Mouse (Mus musculus) embryonic facial prominence, embryonic 12.5 days (tissue): ENCODE measurements around the gene Msmo1. TPM values are rescaled to one million over a fixed set of nuclear protein-coding genes. Genes with fewer than 3 reads are reported as not detected.

Experiments
- ATAC-seq: fragments of 200-750 bp; cut with Nextera tagmentation; 2 replicates; pipeline ENCODE4 v1.8.0; 2017; ENCODE audit not compliant: insufficient number of reproducible peaks, insufficient read depth, low FRiP score, low TSS enrichment
- H3K27ac ChIP-seq: fragments of 300-500 bp; sonication (generic); 2 replicates; pipeline ENCODE4 v1.5.1; 2016; ENCODE audit warnings: mild to moderate bottlenecking
- H3K27me3 ChIP-seq: fragments of 300-500 bp; sonication (generic); 2 replicates; pipeline ENCODE4 v1.6.1; 2016; ENCODE audit warnings: mild to moderate bottlenecking, moderate library complexity
- H3K36me3 ChIP-seq: fragments of 300-500 bp; sonication (generic); 2 replicates; pipeline ENCODE4 v1.6.1; 2016; ENCODE audit warnings: mild to moderate bottlenecking
- H3K4me1 ChIP-seq: fragments of 300-500 bp; sonication (generic); 2 replicates; pipeline ENCODE4 v1.6.1; 2016
- H3K4me2 ChIP-seq: fragments of 300-500 bp; sonication (generic); replicated peaks from 2 replicates; pipeline ENCODE4 v1.6.1; 2016; ENCODE audit warnings: mild to moderate bottlenecking, moderate library complexity
- H3K4me3 ChIP-seq: fragments of 300-500 bp; sonication (generic); 2 replicates; pipeline ENCODE4 v1.5.1; 2016; ENCODE audit warnings: mild to moderate bottlenecking
- H3K9ac ChIP-seq: fragments of 300-500 bp; sonication (generic); 2 replicates; pipeline ENCODE4 v1.6.1; 2016; ENCODE audit warnings: mild to moderate bottlenecking, moderate library complexity
- H3K9me3 ChIP-seq: fragments of 300-500 bp; sonication (generic); 2 replicates; pipeline ENCODE4 v1.6.1; 2016; ENCODE audit warnings: mild to moderate bottlenecking, moderate library complexity
- WGBS: fragments of 180-500 bp; shearing (Covaris S2); methylation state at CpG from one replicate; pipeline ENCODE4 v1.1.7; 2016; 5-methylcytosine and 5-hydroxymethylcytosine counted together
- polyA plus RNA-seq: library from polyadenylated mRNA; unstranded; fragments of >200 nt; fragmentation: Nextera tagmentation; extraction: Ambion mirVana; gene quantifications from 2 replicates; pipeline ENCODE4 v1.2.1, GENCODE M21; 2016

The Msmo1 gene
- polyA plus RNA-seq, 1 experiment from 2014 or later: 121 TPM

DNA sequence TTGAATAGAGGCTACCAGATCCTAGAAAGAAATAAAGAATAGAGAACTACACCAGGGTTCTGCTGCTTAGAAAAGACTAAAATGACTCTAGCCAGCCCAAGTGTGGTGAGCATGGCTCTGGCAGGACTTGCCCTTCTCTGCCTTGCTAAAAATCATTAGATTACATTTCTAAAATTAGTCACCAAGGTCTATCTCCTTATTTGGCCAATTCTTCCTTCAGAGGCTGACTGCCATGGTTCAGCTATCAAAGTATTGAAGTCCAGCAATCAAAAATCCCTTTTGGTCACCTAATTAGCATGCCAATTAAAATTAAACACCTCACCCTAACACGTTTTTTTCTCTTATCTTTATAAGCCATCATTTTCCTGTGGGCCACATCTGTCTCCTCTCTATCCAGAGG lies 22.0 kb downstream of the Msmo1 start:
- no peak for ATAC-seq
- no peaks in the 10 kb centered on the region for H3K4me1 ChIP-seq
- no peak overlapping the region for H3K9ac ChIP-seq
- no peaks in the 10 kb centered on the region for H3K27me3 ChIP-seq
- no peak overlapping the region for H3K4me2 ChIP-seq
- 33% methylated on average over 1 of the region's 1 CpGs for WGBS
- no peaks in the 10 kb centered on the region for H3K9me3 ChIP-seq
- peaks cover 2% of the 10 kb centered on the region; the same call in 1 of the 2 replicates for H3K36me3 ChIP-seq
- H3K27ac ChIP-seq: no peak overlapping the region
- no peak overlapping the region for H3K4me3 ChIP-seq

GRCm38 (mm10) chr8:64707481-64707880 lies 26.1 kb downstream of the Msmo1 start:
- Histone ChIP-seq H3K27ac (no peak overlapping the region), H3K4me1 (no peaks in the 10 kb centered on the region), H3K36me3 (no peaks in the 10 kb centered on the region), H3K9me3 (no peaks in the 10 kb centered on the region), H3K9ac (no peak overlapping the region), H3K4me2 (no peak overlapping the region), H3K4me3 (no peak overlapping the region), H3K27me3 (no peaks in the 10 kb centered on the region)
- ATAC-seq: no peak

- no peak for ATAC-seq
- no peak overlapping the region for H3K4me2 ChIP-seq
- no peak overlapping the region for H3K27ac ChIP-seq
- H3K4me1 ChIP-seq: no peaks in the 10 kb centered on the region
- no peak overlapping the region for H3K9ac ChIP-seq
- no peaks in the 10 kb centered on the region for H3K36me3 ChIP-seq
- WGBS: 69% methylated on average over 1 of the region's 1 CpGs
- H3K9me3 ChIP-seq: no peaks in the 10 kb centered on the region
- H3K4me3 ChIP-seq: no peak overlapping the region
- no peaks in the 10 kb centered on the region for H3K27me3 ChIP-seq
Measured at GRCm38 (mm10) chr8:64703191-64703590, 30.4 kb downstream of the Msmo1 start.

DNA sequence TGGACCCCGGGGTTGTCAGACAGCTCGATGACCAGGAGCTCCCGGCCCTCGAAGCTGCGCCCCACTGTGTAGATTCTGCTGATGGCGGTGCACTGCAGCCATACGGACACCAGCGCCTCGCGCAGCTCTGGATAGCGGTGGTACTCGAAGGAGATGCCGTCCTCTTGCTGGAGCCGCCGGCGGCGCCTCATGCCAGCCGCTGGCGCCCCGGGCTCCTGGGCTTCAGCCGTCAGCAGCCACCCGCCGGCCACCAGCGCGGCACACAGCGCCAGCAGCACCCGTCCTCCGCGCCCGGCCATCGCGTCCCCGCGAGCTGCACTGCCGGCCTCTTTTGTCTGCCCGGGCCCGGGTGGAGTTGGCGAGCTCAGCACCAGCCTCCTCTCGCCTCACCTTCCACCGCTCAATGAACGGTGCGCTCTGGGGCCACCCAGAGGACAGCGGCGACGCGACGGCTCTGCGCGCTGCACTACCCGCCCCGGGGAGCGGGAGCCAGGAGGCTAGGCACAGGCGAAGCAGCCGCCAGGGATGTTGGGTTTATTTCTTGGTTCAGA lies 40.9 kb downstream of the Msmo1 start, which contains the start of gene Cpe:
TSS of gene Cpe (minus strand) at position 404 of the 551 bp plus-strand sequence.
- peak within 1 kb of the TSS; percentile 57 for H3K4me3 ChIP-seq
- no peaks in the 10 kb centered on the region for H3K36me3 ChIP-seq
- no peaks in the 10 kb centered on the region for H3K9me3 ChIP-seq
- peak within 1 kb of the TSS; percentile 73 for H3K4me2 ChIP-seq
- 0 out of 2 replicates have a peak, but pooled peaks cover 4% of the 10 kb centered on the region for H3K4me1 ChIP-seq
- ATAC-seq: peak; percentile 96
- peak within 1 kb of the TSS; percentile 82 for H3K9ac ChIP-seq
- H3K27me3 ChIP-seq: no peaks in the 10 kb centered on the region
- H3K27ac ChIP-seq: peak within 1 kb of the TSS; percentile 89
- under 1% methylated on average over 54 of the region's 54 CpGs for WGBS

GRCm38 (mm10) chr8:64691591-64692401 lies 41.8 kb downstream of the Msmo1 start:
- WGBS: 8% methylated on average over 16 of the region's 16 CpGs

GRCm38 (mm10) chr8:64690845-64691244 lies 42.7 kb downstream of the Msmo1 start:
- no peaks in the 10 kb centered on the region for H3K36me3 ChIP-seq
- no peaks in the 10 kb centered on the region for H3K27me3 ChIP-seq
- H3K4me3 ChIP-seq: no peak overlapping the region
- no peaks in the 10 kb centered on the region for H3K9me3 ChIP-seq
- ATAC-seq: no peak
- H3K4me2 ChIP-seq: peak overlapping the region; percentile 73
- H3K9ac ChIP-seq: no peak overlapping the region
- 86% methylated on average over 6 of the region's 6 CpGs for WGBS
- 0 out of 2 replicates have a peak, but pooled peaks cover 4% of the 10 kb centered on the region for H3K4me1 ChIP-seq
- H3K27ac ChIP-seq: no peak overlapping the region

More at GRCm38 (mm10) chr8:64691591-64692401, 41.8 kb downstream of the Msmo1 start:
- H3K4me2 ChIP-seq: peak overlapping the region; percentile 73
- H3K9me3 ChIP-seq: no peaks in the 10 kb centered on the region
- no peaks in the 10 kb centered on the region for H3K27me3 ChIP-seq
- H3K4me1 ChIP-seq: 0 out of 2 replicates have a peak, but pooled peaks cover 4% of the 10 kb centered on the region
- H3K27ac ChIP-seq: no peak overlapping the region
- H3K4me3 ChIP-seq: peak overlapping the region; percentile 57
- H3K9ac ChIP-seq: peak overlapping the region; percentile 82
- ATAC-seq: no peak
- H3K36me3 ChIP-seq: no peaks in the 10 kb centered on the region

GRCm38 (mm10) chr8:64690306-64690705 lies 43.3 kb downstream of the Msmo1 start:
- H3K4me2 ChIP-seq: no peak overlapping the region
- H3K27ac ChIP-seq: no peak overlapping the region
- ATAC-seq: no peak
- no peak overlapping the region for H3K9ac ChIP-seq
- 0 out of 2 replicates have a peak, but pooled peaks cover 4% of the 10 kb centered on the region for H3K4me1 ChIP-seq
- H3K9me3 ChIP-seq: no peaks in the 10 kb centered on the region
- WGBS: 74% methylated on average over 6 of the region's 6 CpGs
- H3K36me3 ChIP-seq: no peaks in the 10 kb centered on the region
- no peak overlapping the region for H3K4me3 ChIP-seq
- no peaks in the 10 kb centered on the region for H3K27me3 ChIP-seq

GRCm38 (mm10) chr8:64688741-64689140 lies 44.9 kb downstream of the Msmo1 start:
- no peak overlapping the region for H3K4me2 ChIP-seq
- ATAC-seq: no peak
- 0 out of 2 replicates have a peak, but pooled peaks cover 4% of the 10 kb centered on the region for H3K4me1 ChIP-seq
- no peak overlapping the region for H3K27ac ChIP-seq
- no peaks in the 10 kb centered on the region for H3K36me3 ChIP-seq
- no peaks in the 10 kb centered on the region for H3K27me3 ChIP-seq
- H3K9ac ChIP-seq: no peak overlapping the region
- H3K4me3 ChIP-seq: no peak overlapping the region
- no peaks in the 10 kb centered on the region for H3K9me3 ChIP-seq
- WGBS: 72% methylated on average over 4 of the region's 4 CpGs

GRCm38 (mm10) chr8:64688161-64688560 lies 45.4 kb downstream of the Msmo1 start:
- WGBS: 71% methylated on average over 3 of the region's 3 CpGs
- H3K4me1 ChIP-seq: 0 out of 2 replicates have a peak, but pooled peaks cover 4% of the 10 kb centered on the region
- H3K27me3 ChIP-seq: no peaks in the 10 kb centered on the region
- H3K9me3 ChIP-seq: no peaks in the 10 kb centered on the region
- H3K4me3 ChIP-seq: no peak overlapping the region
- no peaks in the 10 kb centered on the region for H3K36me3 ChIP-seq
- no peak overlapping the region for H3K4me2 ChIP-seq
- ATAC-seq: no peak
- H3K27ac ChIP-seq: no peak overlapping the region
- H3K9ac ChIP-seq: no peak overlapping the region

DNA sequence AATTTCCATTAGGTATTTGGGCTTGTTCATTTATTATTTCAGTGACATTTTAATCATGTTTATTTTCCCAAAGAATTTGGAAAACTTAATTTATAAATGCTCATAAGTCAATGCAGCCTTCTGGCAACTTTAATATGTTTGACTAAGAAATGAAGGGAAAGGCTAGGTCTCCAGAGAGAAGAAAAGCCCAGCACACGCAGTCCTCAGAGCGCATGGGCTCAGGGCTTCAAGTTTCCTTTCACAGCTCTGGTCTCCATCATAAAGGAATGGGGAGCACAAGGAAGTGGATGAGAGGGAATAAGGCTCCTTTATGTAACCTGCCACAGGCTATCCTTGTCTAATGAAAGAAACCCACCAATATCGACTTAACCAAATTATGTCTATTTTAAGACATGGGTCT lies 51.1 kb downstream of the Msmo1 start:
- no peak overlapping the region for H3K4me3 ChIP-seq
- H3K9ac ChIP-seq: no peak overlapping the region
- no peaks in the 10 kb centered on the region for H3K9me3 ChIP-seq
- H3K27me3 ChIP-seq: no peaks in the 10 kb centered on the region
- H3K4me1 ChIP-seq: no peaks in the 10 kb centered on the region
- no peaks in the 10 kb centered on the region for H3K36me3 ChIP-seq
- H3K4me2 ChIP-seq: no peak overlapping the region
- no peak overlapping the region for H3K27ac ChIP-seq
- 47% methylated on average over 3 of the region's 3 CpGs for WGBS
- ATAC-seq: no peak

DNA sequence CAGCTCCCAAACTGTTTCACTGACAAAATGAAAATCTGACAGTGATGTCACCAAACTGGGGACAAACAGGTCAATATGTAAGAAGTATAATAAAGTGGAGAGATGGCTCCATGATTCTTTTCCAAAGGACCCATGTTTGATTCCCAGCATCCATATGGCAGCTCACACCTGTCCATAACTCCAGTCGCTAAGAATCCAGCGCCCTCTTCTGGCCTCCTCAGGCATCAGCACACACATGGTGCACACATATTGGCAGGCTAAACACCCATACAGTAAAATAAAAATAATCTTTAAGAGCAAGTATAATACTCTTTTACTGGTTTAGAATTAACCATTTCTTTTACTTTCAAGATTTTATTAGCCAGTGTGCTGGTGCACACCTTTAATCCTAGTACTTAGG lies 57.2 kb downstream of the Msmo1 start:
- H3K36me3 ChIP-seq: no peaks in the 10 kb centered on the region
- no peaks in the 10 kb centered on the region for H3K27me3 ChIP-seq
- no peak overlapping the region for H3K4me3 ChIP-seq
- WGBS: 70% methylated on average over 2 of the region's 2 CpGs
- no peaks in the 10 kb centered on the region for H3K9me3 ChIP-seq
- H3K9ac ChIP-seq: no peak overlapping the region
- no peaks in the 10 kb centered on the region for H3K4me1 ChIP-seq
- no peak overlapping the region for H3K27ac ChIP-seq
- no peak for ATAC-seq
- no peak overlapping the region for H3K4me2 ChIP-seq
